Mouse (Mus musculus): ENCODE measurements around the gene Klk1b26. TPM values are rescaled to one million over a fixed set of nuclear protein-coding genes. Genes with fewer than 3 reads are reported as not detected.

Klk1b26 gene
- 0.09 TPM in 1 of 2 replicates, not detected in the other for polyA plus RNA-seq (2012; rRNA removed; ENCODE audit: low replicate concordance)

DNA sequence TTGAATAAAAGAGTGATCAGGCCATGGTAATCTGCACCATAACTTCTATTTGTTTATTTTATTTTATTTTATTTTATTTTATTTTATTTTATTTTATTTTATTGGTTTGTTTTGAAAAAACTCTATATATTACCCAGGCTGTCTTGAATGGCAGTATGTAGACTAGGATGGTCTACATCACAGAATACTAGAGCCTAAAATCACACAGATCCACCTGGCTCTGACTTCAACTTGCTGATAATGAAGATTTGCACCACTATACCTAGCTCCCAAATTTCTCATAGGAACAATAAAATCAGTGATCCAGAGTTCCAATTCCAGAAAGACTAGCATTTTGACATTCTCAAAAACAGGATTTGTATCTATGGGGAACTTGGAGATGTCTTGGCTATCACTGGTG, at the start of gene Klk1b26:
Klk1b26 (plus strand) TSS at position 301 of the 400 bp plus-strand sequence.

DNA sequence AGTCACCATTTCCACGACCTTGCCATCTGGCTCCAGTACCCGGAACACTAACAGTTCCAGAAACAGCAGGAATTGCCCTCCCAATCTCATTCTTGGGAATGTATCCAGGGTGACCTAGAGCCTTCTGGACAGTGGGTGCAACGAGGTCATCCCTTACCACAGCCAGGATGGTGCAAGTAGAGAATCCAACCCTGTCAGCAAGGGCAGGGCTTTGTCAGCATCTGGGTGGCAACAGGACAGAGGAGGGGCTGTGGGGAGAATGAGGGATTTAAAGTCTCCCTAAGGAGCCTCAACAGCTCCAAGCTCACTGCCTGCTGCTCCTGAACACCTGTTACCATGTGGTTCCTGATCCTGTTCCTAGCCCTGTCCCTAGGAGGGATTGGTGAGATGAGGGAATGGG, 45.5 kb upstream of the Klk1b26 start, which contains the start of gene Klk1b1:
Klk1b1 (plus strand) TSS at position 301 of the 400 bp plus-strand sequence.

DNA sequence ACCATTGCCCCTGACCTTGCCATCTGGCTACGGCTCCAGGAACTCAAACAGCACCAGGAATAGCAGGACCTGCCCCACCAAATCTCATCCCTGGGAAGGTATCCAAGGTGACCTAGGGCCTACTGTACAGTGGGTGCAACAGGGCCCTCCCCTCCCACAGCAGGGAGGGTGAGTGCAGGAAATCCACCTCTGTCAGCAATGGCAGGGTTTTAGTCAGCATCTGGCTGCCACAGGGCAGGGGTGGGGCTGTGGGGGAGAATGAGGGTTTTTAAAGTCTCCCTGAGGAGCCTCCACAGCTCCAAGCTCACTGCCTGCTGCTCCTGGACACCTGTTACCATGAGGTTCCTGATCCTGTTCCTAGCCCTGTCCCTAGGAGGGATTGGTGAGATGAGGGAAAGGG, 36.2 kb upstream of the Klk1b26 start, which contains the start of gene Klk1b9:
Klk1b9 (plus strand) TSS at position 301 of the 400 bp plus-strand sequence.

DNA sequence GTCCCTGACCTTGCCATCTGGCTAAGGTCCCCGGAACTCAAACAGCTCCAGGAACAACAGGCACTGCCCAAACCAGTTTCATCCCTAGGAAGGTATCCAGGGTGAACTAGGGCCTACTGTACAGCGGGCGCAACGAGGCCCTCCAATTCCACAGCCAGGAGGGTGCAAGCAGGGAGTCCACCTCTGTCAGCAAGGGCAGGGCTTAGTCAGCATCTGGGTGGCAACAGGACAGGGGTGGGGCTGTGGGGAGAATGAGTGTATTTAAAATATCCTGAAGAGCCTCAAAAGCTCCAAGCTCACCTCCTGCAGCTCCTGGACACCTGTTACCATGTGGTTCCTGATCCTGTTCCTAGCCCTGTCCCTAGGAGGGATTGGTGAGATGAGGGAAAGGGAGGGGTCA, 16.4 kb upstream of the Klk1b26 start, which contains the start of gene Klk1b11:
Klk1b11 (plus strand) TSS at position 301 of the 400 bp plus-strand sequence.

DNA sequence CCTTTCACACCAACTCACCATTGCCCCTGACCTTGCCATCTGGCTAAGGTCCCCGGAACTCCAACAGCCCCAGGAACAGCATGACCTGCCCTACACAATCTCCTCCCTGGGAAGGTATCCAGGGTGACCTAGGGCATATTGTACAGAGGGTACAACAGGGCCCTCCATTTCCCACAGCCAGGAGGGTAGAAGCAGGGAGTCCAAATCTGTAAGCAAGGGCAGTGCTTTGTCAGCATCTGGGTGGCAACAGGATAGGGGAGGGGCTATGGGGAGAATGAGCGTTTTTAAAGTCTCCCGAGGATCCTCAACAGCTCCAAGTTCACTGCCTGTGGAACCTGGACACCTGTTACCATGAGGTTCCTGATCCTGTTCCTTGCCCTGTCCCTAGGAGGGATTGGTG, 40.0 kb downstream of the Klk1b26 start, which contains the start of gene Klk1b27:
Klk1b27 (plus strand) TSS at position 301 of the 400 bp plus-strand sequence.

Other genes with a start within 250 kb of the Klk1b26 start
- not detected in 2 replicates for gene Klk12, start 243.3 kb upstream of the Klk1b26 start, polyA plus RNA-seq (2012; rRNA removed; ENCODE audit: low replicate concordance)
- 2.4 and 4.7 TPM in 2 replicates for gene Klk11, start 237.6 kb upstream of the Klk1b26 start, polyA plus RNA-seq (2012; rRNA removed; ENCODE audit: low replicate concordance)
- 0.98 and 8.7 TPM in 2 replicates for gene Klk10, start 231.1 kb upstream of the Klk1b26 start, polyA plus RNA-seq (2012; rRNA removed; ENCODE audit: low replicate concordance)
- gene Klk9, start 220.3 kb upstream of the Klk1b26 start, polyA plus RNA-seq (2012; rRNA removed; ENCODE audit: low replicate concordance): 0.14 and 0.30 TPM in 2 replicates
- 7.4 and 14.6 TPM in 2 replicates for gene Klk8, start 214.6 kb upstream of the Klk1b26 start, polyA plus RNA-seq (2012; rRNA removed; ENCODE audit: low replicate concordance)
- gene Klk7, start 200.9 kb upstream of the Klk1b26 start, polyA plus RNA-seq (2012; rRNA removed; ENCODE audit: low replicate concordance): 0.11 and 4.9 TPM in 2 replicates
- 0.82 TPM in 1 of 2 replicates, not detected in the other for gene Klk6, start 187.7 kb upstream of the Klk1b26 start, polyA plus RNA-seq (2012; rRNA removed; ENCODE audit: low replicate concordance)
- gene Klk5, start 170.2 kb upstream of the Klk1b26 start, polyA plus RNA-seq (2012; rRNA removed; ENCODE audit: low replicate concordance): 0.14 and 3.3 TPM in 2 replicates
- not detected in 2 replicates for gene Klk4, start 131.0 kb upstream of the Klk1b26 start, polyA plus RNA-seq (2012; rRNA removed; ENCODE audit: low replicate concordance)
- gene Klk15, start 78.4 kb upstream of the Klk1b26 start, polyA plus RNA-seq (2012; rRNA removed; ENCODE audit: low replicate concordance): not detected in 2 replicates
- gene Klk1b8, start 61.5 kb upstream of the Klk1b26 start, polyA plus RNA-seq (2012; rRNA removed; ENCODE audit: low replicate concordance): 0.14 TPM in 1 of 2 replicates, not detected in the other
- gene Klk1b1, start 45.4 kb upstream of the Klk1b26 start, polyA plus RNA-seq (2012; rRNA removed; ENCODE audit: low replicate concordance): not detected in 2 replicates
- gene Klk1b9, start 36.1 kb upstream of the Klk1b26 start, polyA plus RNA-seq (2012; rRNA removed; ENCODE audit: low replicate concordance): not detected in 2 replicates
- 0.14 TPM in 1 of 2 replicates, not detected in the other for gene Klk1b11, start 16.3 kb upstream of the Klk1b26 start, polyA plus RNA-seq (2012; rRNA removed; ENCODE audit: low replicate concordance)
- gene Klk1b27, start 40.1 kb downstream of the Klk1b26 start, polyA plus RNA-seq (2012; rRNA removed; ENCODE audit: low replicate concordance): 1.4 and 3.0 TPM in 2 replicates
- not detected in 2 replicates for gene Klk1b21, start 90.2 kb downstream of the Klk1b26 start, polyA plus RNA-seq (2012; rRNA removed; ENCODE audit: low replicate concordance)
- gene Klk1b22, start 100.5 kb downstream of the Klk1b26 start, polyA plus RNA-seq (2012; rRNA removed; ENCODE audit: low replicate concordance): not detected in 2 replicates
- gene Klk1b16, start 124.6 kb downstream of the Klk1b26 start, polyA plus RNA-seq (2012; rRNA removed; ENCODE audit: low replicate concordance): not detected in 2 replicates
- gene Klk1b24, start 176.1 kb downstream of the Klk1b26 start, polyA plus RNA-seq (2012; rRNA removed; ENCODE audit: low replicate concordance): not detected in 2 replicates
- gene Klk1b3, start 186.0 kb downstream of the Klk1b26 start, polyA plus RNA-seq (2012; rRNA removed; ENCODE audit: low replicate concordance): not detected in 2 replicates
- not detected in 2 replicates for gene Klk1b4, start 195.3 kb downstream of the Klk1b26 start, polyA plus RNA-seq (2012; rRNA removed; ENCODE audit: low replicate concordance)
- gene Klk1b5, start 203.8 kb downstream of the Klk1b26 start, polyA plus RNA-seq (2012; rRNA removed; ENCODE audit: low replicate concordance): not detected in 2 replicates
- gene Klk1, start 213.2 kb downstream of the Klk1b26 start, polyA plus RNA-seq (2012; rRNA removed; ENCODE audit: low replicate concordance): 5.2 and 8.6 TPM in 2 replicates
- gene Gm36864, start 224.0 kb downstream of the Klk1b26 start, polyA plus RNA-seq (2012; rRNA removed; ENCODE audit: low replicate concordance): not detected in 2 replicates
- gene 1700028J19Rik, start 234.5 kb downstream of the Klk1b26 start, polyA plus RNA-seq (2012; rRNA removed; ENCODE audit: low replicate concordance): 1.3 and 2.7 TPM in 2 replicates
- 75.6 and 148 TPM in 2 replicates for gene 2410002F23Rik, start 234.6 kb downstream of the Klk1b26 start, polyA plus RNA-seq (2012; rRNA removed; ENCODE audit: low replicate concordance)
- not detected in 2 replicates for gene Acp4, start 245.2 kb downstream of the Klk1b26 start, polyA plus RNA-seq (2012; rRNA removed; ENCODE audit: low replicate concordance)
- not detected in 2 replicates for gene Gm15517, start 249.3 kb downstream of the Klk1b26 start, polyA plus RNA-seq (2012; rRNA removed; ENCODE audit: low replicate concordance)

All from mammary gland, adult 2 months (tissue).